Mouse (Mus musculus) natural killer cell, adult 2 months (primary cell): ENCODE data around the gene Ppp2r2c.

ENCODE experiments used
- DNase-seq, 2 experiments: peaks; one replicate each; pipeline ENCODE4 v3.0.0; 2022; ENCODE audit warnings: low spot score in 2 of 2

The Ppp2r2c gene

GRCm38 (mm10) chr5:36870916-36871315, 2.6 kb downstream of the Ppp2r2c start:
- no peak for DNase-seq

- no peak for DNase-seq
Observed at GRCm38 (mm10) chr5:36875956-36876355, 7.6 kb downstream of the Ppp2r2c start.

- DNase-seq, result no peak
Observed at GRCm38 (mm10) chr5:36876777-36877396, 8.6 kb downstream of the Ppp2r2c start.

GRCm38 (mm10) chr5:36877641-36878040, 9.3 kb downstream of the Ppp2r2c start:
- no peak for DNase-seq

- no peak for DNase-seq
Observed at GRCm38 (mm10) chr5:36878801-36879200, 10.5 kb downstream of the Ppp2r2c start.

- DNase-seq, result no peak
Observed at GRCm38 (mm10) chr5:36880622-36881021, 12.3 kb downstream of the Ppp2r2c start.

- DNase-seq, result no peak
Observed at GRCm38 (mm10) chr5:36883516-36883915, 15.2 kb downstream of the Ppp2r2c start.

GRCm38 (mm10) chr5:36885067-36885466, 16.8 kb downstream of the Ppp2r2c start:
- no peak for DNase-seq

- DNase-seq, result no peak
Observed at GRCm38 (mm10) chr5:36885595-36885994, 17.3 kb downstream of the Ppp2r2c start.

GRCm38 (mm10) chr5:36886298-36886697, 18.0 kb downstream of the Ppp2r2c start:
- DNase-seq, result no peak

GRCm38 (mm10) chr5:36886852-36887283, 18.6 kb downstream of the Ppp2r2c start:
- DNase-seq, result no peak

GRCm38 (mm10) chr5:36887299-36887988, 19.1 kb downstream of the Ppp2r2c start:
- DNase-seq, result no peak

GRCm38 (mm10) chr5:36888501-36888900, 20.2 kb downstream of the Ppp2r2c start:
- no peak for DNase-seq

GRCm38 (mm10) chr5:36888911-36889310, 20.6 kb downstream of the Ppp2r2c start:
- no peak for DNase-seq

- no peak for DNase-seq
Observed at GRCm38 (mm10) chr5:36889380-36889886, 21.1 kb downstream of the Ppp2r2c start.

GRCm38 (mm10) chr5:36890794-36891193, 22.5 kb downstream of the Ppp2r2c start:
- DNase-seq, result no peak

GRCm38 (mm10) chr5:36891793-36892470, 23.6 kb downstream of the Ppp2r2c start:
- DNase-seq, result no peak

- no peak for DNase-seq
Observed at GRCm38 (mm10) chr5:36893263-36893662, 24.9 kb downstream of the Ppp2r2c start.

- no peak for DNase-seq
Observed at GRCm38 (mm10) chr5:36894070-36894469, 25.8 kb downstream of the Ppp2r2c start.

- no peak for DNase-seq
Observed at GRCm38 (mm10) chr5:36894604-36895368, 26.5 kb downstream of the Ppp2r2c start.

GRCm38 (mm10) chr5:36895621-36896573, 27.6 kb downstream of the Ppp2r2c start:
- DNase-seq, result no peak
